Mouse (Mus musculus) kidney, adult 8-10 months (tissue): ENCODE data around the gene 4933405L10Rik.
A peak's percentile ranks its signal among the peaks of the same experiment; 100 is the strongest.

ENCODE experiments used
- DNase-seq, 2 experiments: peaks; one replicate each; pipeline ENCODE4 v3.0.0; 2022

4933405L10Rik gene

GRCm38 (mm10) chr8:105707498-105708403 is at the start of gene 4933405L10Rik, which contains the start of gene Enkd1:
Gene 4933405L10Rik, plus strand, starts transcription at chr8:105707655.
Gene Enkd1, minus strand, starts transcription at chr8:105708210.
- peak; percentile 89 to 92 for DNase-seq

DNA sequence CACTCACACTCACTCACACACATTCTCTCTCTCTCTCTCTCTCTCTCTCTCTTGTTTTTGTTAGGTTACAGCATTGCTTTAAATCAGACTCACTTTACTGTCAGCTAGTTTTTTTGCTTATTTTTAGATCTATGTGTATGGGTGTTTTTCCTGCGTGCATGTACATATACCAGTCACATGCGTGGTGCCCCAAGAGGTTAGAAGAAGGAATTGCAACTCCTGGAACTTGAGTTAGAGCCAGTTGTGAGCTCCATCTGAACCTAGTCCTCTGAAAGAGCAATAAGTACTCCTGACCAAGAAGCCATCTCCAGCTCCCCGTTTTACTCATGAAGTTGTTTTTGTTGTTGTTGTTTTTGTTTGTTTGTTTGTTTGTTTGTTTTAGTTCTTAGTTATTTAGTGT is 46.3 kb upstream of the 4933405L10Rik start:
- DNase-seq, result peak; percentile 12 to 18

DNA sequence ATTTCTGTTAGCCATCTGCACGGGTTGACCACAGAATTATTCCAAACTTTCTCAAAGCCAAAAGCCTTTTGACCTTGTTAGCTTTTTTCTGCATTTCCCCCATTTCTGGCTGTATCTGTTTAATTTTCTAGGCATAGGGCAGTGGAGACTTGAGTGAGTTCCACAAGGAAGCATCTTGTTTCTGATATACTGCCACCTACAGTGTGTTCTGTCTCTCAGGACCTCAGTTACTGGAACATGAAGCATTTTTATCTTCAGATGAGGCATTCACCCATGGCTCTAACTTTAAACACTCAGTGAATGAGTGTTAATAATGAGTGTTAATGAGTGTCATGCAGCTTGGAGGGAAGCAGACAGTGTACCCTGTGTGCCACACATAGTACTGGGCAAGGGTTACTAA is 29.6 kb upstream of the 4933405L10Rik start:
- no peak for DNase-seq

DNA sequence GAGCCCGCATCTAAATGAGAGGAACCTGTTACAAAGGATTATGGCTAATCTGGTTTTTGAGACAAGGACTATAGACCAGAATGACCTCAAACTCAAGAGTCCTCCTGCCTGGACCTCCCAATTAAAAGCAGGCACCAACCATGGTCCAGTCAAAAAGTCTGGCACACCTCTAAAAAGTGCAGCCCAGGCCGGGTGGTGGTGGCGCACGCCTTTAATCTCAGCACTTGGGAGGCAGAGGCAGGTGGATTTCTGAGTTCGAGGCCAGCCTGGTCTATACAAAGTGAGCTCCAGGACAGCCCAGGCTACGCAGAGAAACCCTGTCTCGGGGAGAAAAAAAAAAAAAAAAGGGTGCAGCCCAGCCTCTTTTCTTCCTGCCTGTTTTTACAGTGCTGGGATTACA is 22.1 kb upstream of the 4933405L10Rik start:
- no peak for DNase-seq

GRCm38 (mm10) chr8:105685796-105686308 is 21.6 kb upstream of the 4933405L10Rik start, which contains the start of gene Carmil2:
Gene Carmil2, plus strand, starts transcription at chr8:105686274.
- peak; percentile 39 to 65 for DNase-seq

DNA sequence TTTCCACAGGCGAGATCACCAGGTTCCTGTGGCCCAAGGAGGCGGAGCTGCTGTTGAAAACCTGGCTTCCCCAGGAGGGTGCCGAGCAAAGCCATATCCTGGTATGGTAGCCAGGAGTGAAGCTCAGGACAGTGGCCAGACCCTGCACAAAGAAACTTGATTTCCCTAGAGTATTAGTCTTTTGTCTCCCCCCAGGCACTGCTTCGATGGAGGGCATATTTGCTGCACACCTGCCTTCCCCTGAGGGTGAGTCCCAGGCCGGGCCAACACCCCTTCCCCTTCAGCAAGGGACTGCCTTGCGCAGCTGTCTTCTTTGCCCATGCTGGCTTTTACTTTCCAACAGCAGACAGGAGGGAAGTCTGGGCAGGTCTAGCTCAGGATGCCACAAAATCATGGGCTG is 20.9 kb upstream of the 4933405L10Rik start:
- DNase-seq, result no peak

DNA sequence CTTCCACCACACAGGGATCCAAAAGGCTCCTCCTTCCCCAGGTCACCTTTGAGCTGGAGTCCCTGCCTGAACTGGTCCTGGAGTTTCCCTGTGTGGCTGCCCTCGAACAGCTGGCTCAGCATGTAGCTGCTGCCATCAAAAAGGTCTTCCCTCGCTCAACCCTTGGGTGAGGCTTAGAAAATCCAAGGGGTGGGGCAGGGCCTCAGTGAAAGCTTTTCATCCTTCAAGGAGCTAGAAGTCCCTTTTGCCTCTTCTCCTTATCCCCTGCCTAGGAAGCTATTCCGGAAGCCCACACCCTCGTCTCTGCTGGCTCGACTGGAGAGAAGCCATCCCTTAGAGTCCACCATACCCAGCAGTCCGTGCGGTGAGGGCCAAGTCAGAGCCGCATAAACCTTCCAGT is 19.9 kb upstream of the 4933405L10Rik start:
- DNase-seq, result no peak

DNA sequence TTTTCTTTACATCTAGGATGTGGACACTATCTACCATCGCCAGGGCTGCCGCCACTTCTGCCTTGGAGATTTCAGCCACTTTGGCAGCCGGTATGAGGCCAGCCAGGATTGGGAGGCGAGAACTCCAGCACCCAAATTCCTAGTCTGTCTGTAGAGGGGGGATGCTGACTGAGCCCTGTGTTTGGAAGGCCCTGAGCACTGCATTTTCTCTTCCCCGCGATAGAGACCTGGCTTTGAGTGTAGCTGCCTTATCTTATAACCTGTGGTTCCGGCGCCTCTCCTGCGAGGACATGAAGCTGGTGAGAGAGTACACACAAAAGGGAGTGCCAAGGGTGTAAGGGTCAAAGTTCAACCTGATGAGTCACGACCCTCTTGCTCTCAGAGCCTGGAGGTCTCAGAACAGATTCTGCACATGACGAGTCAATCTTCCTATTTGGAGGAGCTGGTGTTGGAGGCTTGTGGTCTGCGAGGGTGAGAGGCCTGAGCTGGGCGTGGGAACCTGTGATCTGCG is 19.2 kb upstream of the 4933405L10Rik start:
- DNase-seq, result no peak

DNA sequence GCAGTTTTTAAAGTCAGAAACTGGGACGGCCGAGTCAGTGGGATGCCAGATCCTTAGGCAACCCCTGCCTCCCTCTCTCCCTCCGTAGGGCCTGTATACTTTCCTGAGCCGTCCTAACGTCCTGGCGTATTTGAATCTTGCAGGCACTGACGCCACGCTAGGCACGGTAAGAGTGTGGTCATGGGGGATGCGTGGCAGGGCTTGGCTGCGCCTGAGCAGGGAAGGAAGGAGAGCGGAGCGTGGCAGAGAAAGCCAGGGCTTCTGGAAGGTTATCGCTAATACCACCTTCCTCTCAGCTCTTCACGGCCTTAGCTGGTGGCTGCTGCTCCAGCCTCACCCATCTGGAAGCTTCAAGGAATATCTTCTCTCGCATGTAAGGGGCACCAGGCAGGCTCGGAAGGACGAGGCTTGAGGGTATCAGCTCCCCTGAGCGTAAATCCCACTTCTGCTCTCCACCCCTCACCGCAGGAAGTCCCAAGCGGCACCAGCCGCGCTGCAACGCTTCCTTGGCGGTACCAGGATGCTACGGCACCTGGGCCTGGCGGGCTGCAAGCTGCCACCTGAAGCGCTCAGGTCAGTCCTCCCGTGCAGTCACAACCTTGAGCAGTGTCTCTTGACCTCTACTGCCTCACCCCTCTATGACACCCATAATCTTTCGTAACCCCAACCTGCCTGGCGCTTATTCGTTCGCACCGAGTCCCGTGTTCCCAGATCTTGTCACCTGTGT is 18.0 kb upstream of the 4933405L10Rik start:
- no peak for DNase-seq

- no peak for DNase-seq
These were observed 17.5 kb upstream of the 4933405L10Rik start for GRCm38 (mm10) chr8:105689983-105690360.

- no peak for DNase-seq
These were observed 16.5 kb upstream of the 4933405L10Rik start for GRCm38 (mm10) chr8:105690978-105691377.

GRCm38 (mm10) chr8:105692449-105693182 is 14.8 kb upstream of the 4933405L10Rik start:
- DNase-seq, result no peak

- peak; percentile 45 to 63 for DNase-seq
These were observed 13.8 kb upstream of the 4933405L10Rik start for GRCm38 (mm10) chr8:105693648-105694047.

DNA sequence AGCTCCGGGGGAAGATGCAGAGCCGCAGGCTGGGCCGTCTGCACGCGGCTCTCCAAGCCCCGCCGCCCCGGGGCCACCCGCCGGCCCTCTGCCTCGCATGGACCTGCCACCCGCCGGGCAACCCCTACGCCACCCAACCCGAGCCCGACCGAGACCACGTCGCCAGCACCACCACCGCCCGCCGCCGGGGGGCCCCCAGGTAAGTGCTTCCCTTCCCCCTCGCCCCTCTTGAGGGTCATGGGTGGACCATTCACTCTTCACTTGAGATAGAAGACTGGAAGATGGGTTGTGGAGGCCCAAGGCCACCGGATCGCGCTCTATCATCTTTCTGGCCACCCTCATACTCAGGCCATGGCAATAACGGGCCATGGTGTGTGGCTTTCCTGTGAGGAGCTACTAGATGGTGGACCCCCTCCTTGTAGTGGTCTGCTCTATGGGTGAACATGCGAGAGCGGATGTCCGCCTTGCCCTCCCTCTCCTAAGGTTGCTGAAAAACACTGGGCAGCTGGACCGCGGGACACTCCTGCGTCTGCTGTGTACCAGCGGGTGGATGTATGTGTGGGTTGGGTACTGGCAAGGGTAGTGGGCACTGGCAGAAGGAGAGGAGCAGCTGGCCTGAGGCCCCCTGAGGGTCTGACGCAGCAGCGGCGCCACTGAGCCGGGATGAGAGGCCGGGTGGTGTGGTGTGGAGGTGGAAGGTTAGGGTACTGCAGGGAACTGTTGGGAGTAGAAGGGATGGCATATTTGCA is 13.2 kb upstream of the 4933405L10Rik start:
- no peak for DNase-seq

- no peak for DNase-seq
These were observed 12.2 kb upstream of the 4933405L10Rik start for GRCm38 (mm10) chr8:105695080-105695780.

DNA sequence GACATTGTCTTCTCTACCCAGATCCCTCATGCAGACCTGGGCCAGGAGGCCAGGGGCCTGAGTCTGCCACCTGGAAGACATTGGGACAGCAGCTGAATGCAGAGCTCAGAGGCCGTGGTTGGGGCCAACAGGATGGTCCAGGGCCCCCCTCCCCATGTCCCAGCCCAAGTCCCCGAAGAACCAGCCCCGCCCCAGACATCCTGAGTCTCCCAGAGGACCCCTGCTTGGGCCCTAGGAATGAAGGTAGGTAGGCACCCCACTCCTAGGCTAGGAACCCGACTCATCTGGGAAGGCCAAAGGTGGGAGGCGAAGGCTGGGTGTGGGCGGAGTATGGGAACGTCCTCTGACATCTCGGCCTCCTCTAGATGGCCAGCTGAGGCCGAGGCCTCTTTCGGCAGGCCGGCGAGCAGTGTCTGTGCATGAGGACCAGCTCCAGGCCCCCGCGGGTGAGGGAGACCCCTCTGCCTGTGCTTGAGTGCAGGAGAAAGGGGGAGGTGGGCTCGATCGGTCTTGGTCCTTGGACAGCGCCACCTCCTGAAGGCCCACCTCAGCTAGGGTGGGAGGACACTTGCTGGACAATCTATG is 10.2 kb upstream of the 4933405L10Rik start:
- no peak for DNase-seq

DNA sequence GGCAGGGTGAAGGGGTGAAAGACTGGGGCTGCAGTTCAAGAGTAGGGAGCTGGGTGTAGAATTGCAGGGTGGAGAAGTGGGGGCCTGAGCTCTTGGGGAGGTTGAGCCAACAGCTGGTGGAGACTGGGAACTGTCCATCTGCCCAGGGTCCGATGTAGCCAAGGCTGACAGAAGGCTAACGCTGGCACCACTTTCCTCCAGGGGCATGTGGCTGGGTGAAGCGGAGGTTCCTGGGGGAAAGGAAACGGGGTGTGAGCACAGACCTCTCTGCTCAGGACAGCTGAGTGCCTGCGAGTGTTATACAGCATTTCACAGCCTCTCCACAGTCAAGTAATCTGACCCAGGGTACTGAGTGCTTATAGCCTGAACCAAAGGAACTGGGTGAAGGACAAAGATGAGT is 8.7 kb upstream of the 4933405L10Rik start:
- DNase-seq, result no peak

DNA sequence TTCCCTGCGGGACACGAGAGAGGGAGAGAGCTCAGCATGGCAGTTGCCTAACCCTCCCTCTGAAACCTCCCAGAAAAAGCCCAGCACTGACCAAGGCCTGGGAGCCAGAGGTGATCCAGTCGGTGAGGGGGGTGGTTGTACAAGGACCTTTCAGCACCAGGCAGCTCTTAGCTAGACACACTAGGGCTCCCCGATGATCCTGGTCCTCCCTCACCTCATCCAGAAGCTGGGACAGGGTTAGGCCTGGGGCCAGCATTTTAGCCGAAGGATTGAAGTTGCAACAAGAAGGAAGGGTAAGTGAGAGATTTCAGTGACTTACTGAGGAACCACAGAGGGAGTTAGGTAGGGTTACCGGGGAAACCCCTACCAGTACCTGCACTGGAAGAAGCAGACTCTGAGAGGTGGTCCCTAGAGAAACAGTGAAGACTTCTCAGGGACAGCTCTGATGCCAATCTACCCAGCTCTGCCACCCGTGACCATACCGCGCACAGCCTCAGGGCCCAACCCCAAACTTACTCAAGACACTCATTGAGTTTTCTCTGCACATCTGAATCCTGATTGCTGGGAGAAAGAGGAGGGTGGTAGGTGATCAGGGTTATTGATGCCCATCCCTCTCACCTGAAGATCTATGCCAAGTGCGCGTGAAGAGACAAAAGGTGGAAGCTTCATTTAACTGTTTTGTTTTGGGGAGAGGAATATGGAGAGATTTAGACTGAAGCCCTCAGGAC is 7.8 kb upstream of the 4933405L10Rik start:
- DNase-seq, result no peak

DNA sequence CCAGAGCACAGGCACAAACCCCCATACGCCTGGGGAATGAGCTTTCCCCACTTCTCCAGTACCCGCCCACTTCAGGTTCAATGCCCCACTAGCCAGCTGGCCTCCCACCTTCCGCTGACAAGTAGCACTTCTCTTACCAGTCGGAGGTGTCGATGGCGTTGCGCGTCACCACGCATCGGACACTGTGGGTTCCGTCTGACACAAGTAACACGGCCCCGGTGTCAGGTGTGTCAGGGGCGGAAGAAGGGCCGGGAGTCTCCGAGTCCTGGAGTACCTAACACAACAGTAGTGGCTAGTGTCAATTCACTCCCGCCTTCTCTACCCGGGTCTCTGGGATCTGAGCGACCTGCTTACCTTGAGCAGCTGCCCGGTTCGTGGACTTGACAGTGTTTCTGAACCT is 6.9 kb upstream of the 4933405L10Rik start:
- DNase-seq, result no peak
